Mouse (Mus musculus): ENCODE data around the gene Rac2.

GRCm38 (mm10) chr15:78599529-78600193 is 27.1 kb upstream of the Rac2 start:
- TF ChIP-seq CTCF (conservative IDR thresholded peaks at IDR 0.05; ENCODE audit: low read length) (no peak), POU5F1 (IDR thresholded peaks at IDR 0.05; ENCODE audit: borderline replicate concordance, low read length) (no peak), NANOG (IDR thresholded peaks at IDR 0.05; ENCODE audit: borderline replicate concordance, low read length) (no peak)
